Mouse (Mus musculus): ENCODE data around the gene Cdk14. TPM values are rescaled to one million over a fixed set of nuclear protein-coding genes. Genes with fewer than 3 reads are reported as not detected.
A peak's percentile ranks its signal among the peaks of the same experiment; 100 is the strongest.

Cdk14 gene
- polyA plus RNA-seq, 1 experiment = 2.9 TPM

DNA sequence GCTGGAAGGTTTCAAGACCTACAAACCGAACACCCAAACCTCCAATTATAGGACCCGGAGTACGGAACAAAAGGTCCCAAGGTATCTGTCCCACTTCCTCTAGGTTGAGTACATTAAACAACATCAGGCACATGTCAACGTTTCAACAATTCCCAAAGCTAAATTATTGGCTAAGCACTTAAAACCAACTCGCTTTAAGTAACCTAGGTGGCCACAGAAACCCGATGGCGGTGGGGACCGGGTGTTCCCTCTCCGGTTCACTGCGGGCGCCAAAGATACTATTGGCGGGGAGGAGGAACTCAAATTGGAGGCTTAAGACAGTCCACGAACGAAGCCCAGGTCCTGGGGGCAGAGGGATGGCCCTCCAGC is 40.6 kb downstream of the Cdk14 start:
- no peaks in the 10 kb centered on the region for H3K4me1 ChIP-seq (ENCODE audit: control insufficient read depth, insufficient read depth, insufficient read length)
- H3K4me3 ChIP-seq (ENCODE audit: extremely low read depth, insufficient read depth, insufficient read length) = peak overlapping the region; percentile 58
- DNase-seq (ENCODE audit: low read depth in 1 of 2, low spot score in 2 of 2) = no peak
- TF ChIP-seq CTCF (IDR thresholded peaks at IDR 0.05; ENCODE audit: extremely low read depth, insufficient read depth, insufficient read length, insufficient replicate concordance) (no peak), POLR2A (IDR thresholded peaks at IDR 0.05; ENCODE audit: low read depth, low read length) (no peak)
- peak overlapping the region; percentile 66; the same call in 1 of the 2 replicates for H3K27ac ChIP-seq (ENCODE audit: insufficient read depth, low read length)
- no peaks in the 10 kb centered on the region for H3K36me3 ChIP-seq (ENCODE audit: control insufficient read depth, insufficient read depth, low read length)
- 3% methylated on average over 14 of the region's 14 CpGs for WGBS
- peaks cover 13% of the 10 kb centered on the region for H3K27me3 ChIP-seq (ENCODE audit: control insufficient read depth, insufficient read depth, low read length)

DNA sequence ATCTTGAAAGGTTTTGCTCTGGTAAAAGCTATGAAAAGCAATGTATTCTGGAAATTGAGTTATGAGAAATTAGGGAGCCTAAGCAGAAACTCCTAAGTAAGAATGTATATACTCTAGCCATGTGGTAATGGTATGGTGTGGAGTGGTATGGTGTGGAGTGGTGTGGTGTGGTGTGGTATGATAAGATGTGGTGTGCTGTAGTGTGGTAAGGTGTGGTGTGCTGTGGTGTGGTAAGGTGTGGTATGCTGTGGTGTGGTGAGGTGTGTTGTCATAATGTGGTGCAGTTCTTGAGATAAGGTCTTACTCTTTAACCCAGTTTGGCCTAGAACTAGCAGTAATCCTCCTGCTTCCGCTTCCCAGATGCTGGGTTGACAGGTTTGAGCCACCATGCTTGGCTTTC is 45.7 kb downstream of the Cdk14 start:
- TF ChIP-seq CTCF (IDR thresholded peaks at IDR 0.05; ENCODE audit: extremely low read depth, insufficient read depth, insufficient read length, insufficient replicate concordance) (no peak), POLR2A (IDR thresholded peaks at IDR 0.05; ENCODE audit: low read depth, low read length) (no peak)
- WGBS = 85% methylated on average over 1 of the region's 1 CpGs
- Histone ChIP-seq H3K4me1 (ENCODE audit: control insufficient read depth, insufficient read depth, insufficient read length) (no peaks in the 10 kb centered on the region), H3K27ac (ENCODE audit: insufficient read depth, low read length) (no peak overlapping the region), H3K27me3 (ENCODE audit: control insufficient read depth, insufficient read depth, low read length) (peaks cover 1% of the 10 kb centered on the region; the same call in 1 of the 2 replicates), H3K36me3 (ENCODE audit: control insufficient read depth, insufficient read depth, low read length) (no peaks in the 10 kb centered on the region), H3K4me3 (ENCODE audit: extremely low read depth, insufficient read depth, insufficient read length) (no peak overlapping the region)
- DNase-seq (ENCODE audit: low read depth in 1 of 2, low spot score in 2 of 2) = no peak

DNA sequence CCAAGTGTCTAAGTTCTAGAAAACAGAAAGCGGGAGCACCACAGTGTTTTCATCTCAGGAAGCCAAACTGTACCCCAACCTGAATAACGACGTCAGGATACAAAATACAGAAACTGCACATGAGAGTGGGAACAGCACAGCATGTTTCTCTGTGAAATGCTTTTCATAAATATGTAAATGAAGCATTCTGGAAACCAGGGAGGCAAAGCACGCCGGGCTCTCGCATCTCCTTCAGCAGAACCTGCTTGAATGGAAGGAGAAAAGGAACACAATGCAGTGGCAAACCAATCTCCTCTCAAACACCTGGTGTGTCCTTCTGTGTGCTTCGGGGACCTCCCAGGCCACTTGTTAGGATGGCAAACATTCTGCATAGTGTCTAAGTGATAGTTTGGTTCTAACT is 46.6 kb downstream of the Cdk14 start:
- Histone ChIP-seq H3K27me3 (ENCODE audit: control insufficient read depth, insufficient read depth, low read length) (no peaks in the 10 kb centered on the region), H3K4me1 (ENCODE audit: control insufficient read depth, insufficient read depth, insufficient read length) (no peaks in the 10 kb centered on the region), H3K36me3 (ENCODE audit: control insufficient read depth, insufficient read depth, low read length) (no peaks in the 10 kb centered on the region), H3K4me3 (ENCODE audit: extremely low read depth, insufficient read depth, insufficient read length) (no peak overlapping the region), H3K27ac (ENCODE audit: insufficient read depth, low read length) (no peak overlapping the region)
- TF ChIP-seq CTCF (IDR thresholded peaks at IDR 0.05; ENCODE audit: extremely low read depth, insufficient read depth, insufficient read length, insufficient replicate concordance) (no peak), POLR2A (IDR thresholded peaks at IDR 0.05; ENCODE audit: low read depth, low read length) (no peak)
- WGBS = 91% methylated on average over 7 of the region's 7 CpGs
- DNase-seq (ENCODE audit: low read depth in 1 of 2, low spot score in 2 of 2) = no peak

GRCm38 (mm10) chr5:5372936-5373335 is 47.2 kb downstream of the Cdk14 start:
- H3K36me3 ChIP-seq (ENCODE audit: control insufficient read depth, insufficient read depth, low read length) = no peaks in the 10 kb centered on the region
- no peaks in the 10 kb centered on the region for H3K4me1 ChIP-seq (ENCODE audit: control insufficient read depth, insufficient read depth, insufficient read length)
- TF ChIP-seq POLR2A (IDR thresholded peaks at IDR 0.05; ENCODE audit: low read depth, low read length) = no peak
- no peak for TF ChIP-seq CTCF (IDR thresholded peaks at IDR 0.05; ENCODE audit: extremely low read depth, insufficient read depth, insufficient read length, insufficient replicate concordance)
- WGBS = 90% methylated on average over 5 of the region's 5 CpGs
- H3K27ac ChIP-seq (ENCODE audit: insufficient read depth, low read length) = no peak overlapping the region
- H3K4me3 ChIP-seq (ENCODE audit: extremely low read depth, insufficient read depth, insufficient read length) = no peak overlapping the region
- DNase-seq (ENCODE audit: low read depth in 1 of 2, low spot score in 2 of 2) = no peak
- H3K27me3 ChIP-seq (ENCODE audit: control insufficient read depth, insufficient read depth, low read length) = no peaks in the 10 kb centered on the region

- H3K4me1 ChIP-seq (ENCODE audit: control insufficient read depth, insufficient read depth, insufficient read length) = no peaks in the 10 kb centered on the region
- no peaks in the 10 kb centered on the region for H3K27me3 ChIP-seq (ENCODE audit: control insufficient read depth, insufficient read depth, low read length)
- no peak for TF ChIP-seq POLR2A (IDR thresholded peaks at IDR 0.05; ENCODE audit: low read depth, low read length)
- TF ChIP-seq CTCF (IDR thresholded peaks at IDR 0.05; ENCODE audit: extremely low read depth, insufficient read depth, insufficient read length, insufficient replicate concordance) = no peak
- H3K36me3 ChIP-seq (ENCODE audit: control insufficient read depth, insufficient read depth, low read length) = no peaks in the 10 kb centered on the region
- 89% methylated on average over 3 of the region's 3 CpGs for WGBS
- no peak overlapping the region for H3K4me3 ChIP-seq (ENCODE audit: extremely low read depth, insufficient read depth, insufficient read length)
- no peak overlapping the region for H3K27ac ChIP-seq (ENCODE audit: insufficient read depth, low read length)
- DNase-seq (ENCODE audit: low read depth in 1 of 2, low spot score in 2 of 2) = no peak
Measured at GRCm38 (mm10) chr5:5372354-5372753, 47.8 kb downstream of the Cdk14 start.

- no peak for DNase-seq (ENCODE audit: low read depth in 1 of 2, low spot score in 2 of 2)
- Histone ChIP-seq H3K4me1 (ENCODE audit: control insufficient read depth, insufficient read depth, insufficient read length) (no peaks in the 10 kb centered on the region), H3K4me3 (ENCODE audit: extremely low read depth, insufficient read depth, insufficient read length) (no peak overlapping the region), H3K36me3 (ENCODE audit: control insufficient read depth, insufficient read depth, low read length) (no peaks in the 10 kb centered on the region), H3K27me3 (ENCODE audit: control insufficient read depth, insufficient read depth, low read length) (no peaks in the 10 kb centered on the region), H3K27ac (ENCODE audit: insufficient read depth, low read length) (no peak overlapping the region)
- 82% methylated on average over 4 of the region's 4 CpGs for WGBS
- TF ChIP-seq CTCF (IDR thresholded peaks at IDR 0.05; ENCODE audit: extremely low read depth, insufficient read depth, insufficient read length, insufficient replicate concordance) = no peak
- no peak for TF ChIP-seq POLR2A (IDR thresholded peaks at IDR 0.05; ENCODE audit: low read depth, low read length)
Measured at GRCm38 (mm10) chr5:5370322-5371082, 49.6 kb downstream of the Cdk14 start.

All from spleen, adult 2 months (tissue).